Mouse (Mus musculus) activated CD4-positive, CD25-positive, alpha-beta regulatory T cell, adult 4 months (primary cell): ENCODE measurements around the gene Nmt1. TPM values are rescaled to one million over a fixed set of nuclear protein-coding genes. Genes with fewer than 3 reads are reported as not detected.

ENCODE experiments used
- ATAC-seq: one replicate; pipeline ENCODE4 v1.8.0; 2017
- polyA plus RNA-seq, 2 experiments: library from polyadenylated mRNA; unstranded; fragments of 100-300 nt; shearing (Covaris generic); gene quantifications; one replicate each; pipeline ENCODE4 v1.2.1; 2017

Gene Nmt1
- polyA plus RNA-seq, 2 experiments from 2014 or later, result 62.2 to 99.9 TPM

DNA sequence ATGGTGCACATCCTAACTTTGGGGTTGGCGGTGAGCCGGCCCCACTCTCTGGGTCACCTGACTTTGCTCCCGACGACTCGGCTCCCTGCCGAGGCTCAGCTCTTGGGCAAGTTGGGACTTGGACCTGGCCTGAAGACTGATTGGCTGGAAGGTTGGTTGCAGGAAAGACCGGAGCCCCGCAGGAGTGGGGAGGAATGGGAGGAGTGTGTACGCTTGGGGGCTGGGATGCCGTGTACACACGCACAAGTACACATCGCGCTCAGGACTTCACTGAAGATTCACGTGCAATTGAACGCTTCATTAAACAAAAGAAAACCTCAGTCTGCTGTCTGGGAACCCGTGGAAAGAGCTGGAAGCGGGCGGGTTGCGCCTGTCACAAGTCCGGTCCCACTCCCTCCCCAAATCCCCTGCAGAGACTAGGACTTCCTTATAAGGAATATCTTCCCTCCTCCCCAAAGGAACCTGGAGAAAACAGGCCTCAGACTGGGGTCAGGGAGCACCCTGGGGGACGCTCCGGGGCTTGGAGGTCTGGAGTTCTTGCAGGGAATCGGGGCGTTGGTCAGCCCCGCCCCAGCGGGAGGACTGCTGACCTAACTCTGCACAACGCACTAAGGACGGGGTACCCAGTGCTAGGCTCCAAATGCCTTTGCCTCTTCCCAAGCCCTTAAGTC, 84.0 kb downstream of the Nmt1 start:
- no peak for ATAC-seq

DNA sequence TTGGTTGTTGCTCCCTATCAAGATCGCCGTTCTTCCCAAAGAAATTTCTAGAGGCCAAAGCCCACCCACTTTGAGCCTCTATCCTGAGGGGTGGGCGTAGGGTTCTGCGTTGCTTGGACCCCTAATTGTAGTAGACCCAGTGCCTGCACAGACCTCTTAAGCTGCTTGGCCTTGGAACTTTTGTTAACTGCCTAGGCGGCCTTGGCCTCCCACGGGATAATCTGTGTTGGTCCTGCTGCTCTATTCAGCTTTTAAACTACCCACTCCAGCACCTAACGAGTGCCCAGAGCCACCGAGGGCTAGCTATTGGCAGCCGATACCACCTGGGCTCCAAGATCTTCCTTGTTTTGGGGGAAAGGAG, 84.5 kb downstream of the Nmt1 start:
- no peak for ATAC-seq

DNA sequence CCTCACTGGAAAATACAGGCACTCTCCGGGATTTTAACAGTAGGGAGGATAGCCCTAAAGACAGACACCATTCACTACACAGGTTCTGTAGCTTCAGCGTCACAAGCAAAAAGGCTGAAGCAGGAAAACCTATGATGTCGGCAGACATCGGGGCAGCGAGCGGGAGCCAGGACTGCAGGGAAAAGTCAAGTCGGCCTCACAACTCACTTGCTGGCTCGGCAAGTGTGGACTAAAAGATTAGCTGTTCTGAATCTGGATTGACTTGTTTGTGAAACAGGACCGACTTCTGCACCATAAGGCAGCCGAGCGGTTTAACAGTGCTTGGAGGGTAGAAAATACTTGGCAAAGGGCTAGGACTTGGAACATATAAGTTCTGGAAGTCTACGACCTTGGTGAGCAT, 85.0 kb downstream of the Nmt1 start:
- no peak for ATAC-seq

DNA sequence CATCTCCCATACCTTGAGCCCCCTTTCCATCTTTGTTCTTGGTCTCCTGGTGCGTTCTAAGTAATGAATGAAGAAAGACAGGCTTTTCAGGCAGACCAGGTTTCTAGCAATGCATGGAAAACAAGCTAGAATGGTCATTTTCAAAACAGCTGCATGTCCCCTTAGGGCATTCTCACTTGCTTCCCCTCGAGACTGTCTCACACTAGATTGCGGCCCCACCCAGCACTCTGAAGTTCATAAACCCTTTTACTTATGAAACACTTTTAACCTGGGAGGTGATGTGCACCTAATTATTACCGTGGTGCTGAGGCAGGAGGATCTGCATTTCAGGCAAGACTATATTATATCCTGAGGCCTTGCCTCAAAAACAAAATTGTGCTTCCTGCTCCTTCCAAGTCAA, 85.8 kb downstream of the Nmt1 start:
- no peak for ATAC-seq

DNA sequence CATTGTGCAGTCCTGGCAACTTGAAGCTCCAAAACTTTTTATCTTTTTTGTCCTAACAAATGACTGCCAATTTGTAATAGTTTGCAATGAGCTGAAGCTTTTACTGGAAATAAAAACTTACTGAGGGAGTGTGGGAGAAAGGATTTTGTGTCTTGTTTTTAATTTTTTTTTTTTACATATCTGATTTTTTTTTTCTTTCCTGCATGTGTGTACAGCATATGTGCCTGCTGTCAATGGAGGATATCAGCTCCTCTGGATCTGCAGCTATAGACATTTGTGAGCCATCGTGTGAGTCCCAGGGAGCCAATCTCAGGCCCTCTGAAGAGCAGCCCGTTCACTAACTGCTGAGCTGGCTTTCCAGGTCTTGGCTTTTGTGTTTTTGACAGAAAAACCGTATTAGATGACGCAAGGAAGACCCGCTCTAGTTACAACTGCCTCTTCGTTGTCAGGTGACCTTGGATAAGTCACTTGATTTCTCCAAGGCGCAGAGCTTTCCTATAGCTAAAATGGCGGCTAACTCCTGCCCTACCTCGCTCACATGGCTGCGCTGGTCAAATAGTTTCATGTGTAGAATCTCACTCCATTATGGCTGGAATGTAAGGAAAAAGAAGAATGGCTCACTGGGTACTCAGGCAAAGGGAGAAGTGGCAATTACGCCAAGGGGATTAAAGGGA, 86.4 kb downstream of the Nmt1 start:
- no peak for ATAC-seq

DNA sequence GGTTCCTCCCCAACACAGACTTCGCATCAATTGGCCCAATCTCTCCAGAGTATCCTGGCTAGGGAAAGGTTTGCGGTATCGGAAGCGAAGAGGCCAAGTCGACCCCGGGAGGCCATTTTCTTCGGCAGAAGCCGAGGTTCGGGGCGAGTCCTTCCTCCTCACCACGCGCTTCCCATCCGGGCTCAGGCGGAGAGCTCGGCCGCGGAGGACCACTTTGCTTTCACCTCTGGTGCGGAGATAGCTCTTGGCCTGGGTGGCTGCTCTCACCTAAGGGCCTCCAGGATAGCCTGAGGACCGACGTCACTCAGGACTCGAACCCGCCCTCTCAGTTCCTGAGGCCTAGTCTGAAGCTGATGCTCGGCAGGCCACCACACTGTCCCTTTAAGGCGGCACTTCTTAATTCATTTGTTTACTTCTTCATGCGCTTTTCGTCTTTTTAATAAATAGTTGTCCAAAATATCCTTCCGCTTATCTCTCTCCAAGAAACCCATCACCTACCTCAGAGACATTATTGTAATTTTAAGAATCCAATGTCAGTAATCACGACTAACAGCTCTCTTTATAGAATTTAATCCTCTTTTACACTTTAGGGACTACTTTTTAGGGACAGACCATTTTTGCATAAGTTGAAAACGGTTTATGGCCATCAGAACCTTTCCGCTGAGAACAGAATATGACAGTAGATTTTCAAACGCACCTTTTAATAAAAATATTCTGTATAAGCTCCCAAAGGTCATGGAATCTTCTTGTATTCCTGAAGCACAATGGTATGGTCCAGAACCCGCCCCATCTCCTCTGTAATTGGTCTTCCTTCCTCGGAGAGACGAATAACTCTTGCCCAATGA, 87.4 kb downstream of the Nmt1 start:
- ATAC-seq, result peak; percentile 36

DNA sequence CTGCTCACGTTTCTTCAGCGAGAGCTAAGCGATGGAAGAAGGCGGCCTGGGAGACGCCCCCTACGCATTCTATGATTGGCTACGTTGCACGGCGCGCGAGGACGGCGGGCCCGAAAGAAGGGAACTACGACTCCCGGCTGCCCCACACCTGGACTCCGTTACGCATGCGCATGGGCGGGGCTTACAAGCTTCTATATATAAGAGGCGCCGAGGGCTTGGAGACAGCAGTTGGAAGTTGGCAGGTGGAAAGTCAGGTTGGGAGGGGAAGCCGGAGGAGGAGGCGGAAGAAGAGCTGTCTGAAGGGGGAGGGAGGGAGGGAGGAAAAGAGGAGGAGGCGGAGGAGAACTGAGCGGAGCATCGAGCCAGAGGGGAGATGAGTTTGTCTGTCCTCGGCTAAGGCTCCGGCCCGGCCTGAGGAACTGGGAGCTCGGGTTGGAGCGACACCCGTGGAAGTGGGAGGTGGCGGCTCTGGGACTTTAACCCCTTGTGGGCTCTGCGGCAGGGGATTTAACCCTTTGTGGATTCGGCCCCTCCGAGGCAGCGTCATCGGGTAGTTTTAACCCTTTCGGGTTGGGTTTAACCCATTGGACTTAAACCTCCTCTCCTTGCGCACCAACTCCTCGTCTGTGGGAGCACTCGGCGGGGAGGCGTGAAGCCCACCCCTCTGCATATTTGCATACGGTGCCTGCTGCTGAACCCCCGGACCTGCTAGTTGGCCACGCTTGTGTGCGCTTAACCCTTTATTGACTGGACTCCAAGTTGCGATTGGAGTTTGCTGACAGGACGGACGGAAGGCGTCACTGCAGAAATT, 88.2 kb downstream of the Nmt1 start, which contains the start of gene Hexim1:
TSS of gene Hexim1 (plus strand) at position 224 of the 811 bp plus-strand sequence.
- ATAC-seq, result peak; percentile 92

DNA sequence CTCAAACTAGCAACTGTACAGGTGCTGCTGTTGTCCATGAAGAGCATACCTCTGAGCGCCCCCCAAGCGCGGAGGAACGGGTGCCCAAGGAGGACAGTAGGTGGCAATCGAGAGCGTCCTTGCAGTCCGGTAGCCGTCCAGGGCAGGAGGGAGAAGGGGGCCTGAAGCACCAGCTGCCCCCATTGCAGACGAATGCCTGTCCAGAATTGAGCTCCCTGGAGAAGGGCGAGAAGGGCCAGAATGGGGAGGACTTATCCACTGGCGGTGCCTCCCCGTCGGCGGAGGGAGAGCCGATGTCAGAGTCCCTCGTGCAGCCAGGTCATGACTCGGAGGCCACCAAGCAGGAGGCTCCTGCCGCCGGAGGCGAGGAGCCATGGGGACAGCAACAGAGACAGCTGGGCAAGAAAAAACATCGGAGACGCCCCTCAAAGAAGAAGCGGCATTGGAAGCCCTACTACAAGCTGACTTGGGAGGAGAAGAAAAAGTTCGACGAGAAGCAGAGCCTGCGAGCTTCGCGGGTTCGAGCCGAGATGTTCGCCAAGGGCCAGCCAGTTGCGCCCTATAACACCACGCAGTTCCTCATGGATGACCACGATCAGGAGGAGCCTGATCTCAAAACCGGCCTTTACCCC, 89.1 kb downstream of the Nmt1 start:
- ATAC-seq, result no peak

DNA sequence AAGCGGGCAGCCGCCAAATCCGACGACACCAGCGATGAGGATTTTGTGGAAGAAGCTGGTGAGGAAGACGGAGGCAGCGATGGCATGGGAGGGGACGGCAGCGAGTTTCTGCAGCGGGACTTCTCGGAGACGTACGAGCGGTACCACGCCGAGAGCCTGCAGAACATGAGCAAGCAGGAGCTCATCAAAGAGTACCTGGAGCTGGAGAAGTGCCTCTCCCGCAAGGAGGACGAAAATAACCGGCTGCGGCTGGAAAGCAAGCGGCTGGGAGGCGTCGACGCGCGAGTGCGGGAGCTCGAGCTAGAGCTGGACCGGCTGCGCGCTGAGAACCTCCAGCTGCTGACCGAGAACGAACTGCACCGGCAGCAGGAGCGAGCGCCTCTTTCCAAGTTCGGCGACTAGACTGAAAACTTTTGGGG, 89.6 kb downstream of the Nmt1 start:
- no peak for ATAC-seq

Other genes starting within 250 kb of the Nmt1 start
- under 1 TPM in 1 of 2 experiments, not detected in 1; 0.15 TPM for gene Gjc1, start 208.5 kb upstream of the Nmt1 start, polyA plus RNA-seq
- not detected for gene Higd1b, start 192.3 kb upstream of the Nmt1 start, polyA plus RNA-seq
- gene Eftud2, start 147.2 kb upstream of the Nmt1 start, polyA plus RNA-seq, result 100 to 1,000 TPM in 1 of 2 experiments, 10 to 100 TPM in 1; 97.6 to 127 TPM
- under 1 TPM in 1 of 2 experiments, not detected in 1; 0.29 TPM for gene Ccdc103, start 147.0 kb upstream of the Nmt1 start, polyA plus RNA-seq
- not detected for gene Fam187a, start 143.0 kb upstream of the Nmt1 start, polyA plus RNA-seq
- gene Gfap, start 127.3 kb upstream of the Nmt1 start, polyA plus RNA-seq, result not detected
- 1 to 10 TPM; 1.6 to 1.9 TPM for gene Kif18b, start 103.1 kb upstream of the Nmt1 start, polyA plus RNA-seq
- not detected for gene C1ql1, start 81.5 kb upstream of the Nmt1 start, polyA plus RNA-seq
- gene Dcakd, start 143 bp downstream of the Nmt1 start, polyA plus RNA-seq, result 10 to 100 TPM; 23.5 to 25.6 TPM
- under 1 TPM in 1 of 2 experiments, not detected in 1; 0.20 TPM for gene Plcd3, start 73.5 kb downstream of the Nmt1 start, polyA plus RNA-seq
- 10 to 100 TPM; 18.4 to 24.0 TPM for gene Acbd4, start 73.5 kb downstream of the Nmt1 start, polyA plus RNA-seq
- gene Hexim1, start 88.0 kb downstream of the Nmt1 start, polyA plus RNA-seq, result 1 to 10 TPM; 3.4 TPM
- gene Hexim2, start 104.2 kb downstream of the Nmt1 start, polyA plus RNA-seq, result 1 to 10 TPM; 2.2 to 3.6 TPM
- gene Fmnl1, start 142.9 kb downstream of the Nmt1 start, polyA plus RNA-seq, result 10 to 100 TPM; 60.0 to 62.7 TPM
- not detected for gene 1700023F06Rik, start 180.4 kb downstream of the Nmt1 start, polyA plus RNA-seq
- gene Spata32, start 190.2 kb downstream of the Nmt1 start, polyA plus RNA-seq, result not detected
- gene Map3k14, start 239.3 kb downstream of the Nmt1 start, polyA plus RNA-seq, result 10 to 100 TPM; 22.0 to 28.9 TPM